Mouse (Mus musculus) heart, postnatal 36 days (tissue): ENCODE measurements around the gene Rhou. TPM values are rescaled to one million over a fixed set of nuclear protein-coding genes. Genes with fewer than 3 reads are reported as not detected.
A peak's percentile ranks its signal among the peaks of the same experiment; 100 is the strongest.

Experiments used
- DNase-seq, 2 experiments: peaks; one replicate each; pipeline ENCODE4 v3.0.0; 2021 to 2022
- intact Hi-C: fragments of 180-260 bp; cut with DNase I; formaldehyde crosslinking; loops from one replicate; pipeline ENCODE4 v1.15.1; 2025
- total RNA-seq, 2 experiments: library from RNA; stranded (reverse); gene quantifications; 2 replicates each; pipeline ENCODE4 v1.2.3; 2021

The Rhou gene
- total RNA-seq, 2 experiments from 2014 or later, result 6.6 to 8.3 TPM

DNA sequence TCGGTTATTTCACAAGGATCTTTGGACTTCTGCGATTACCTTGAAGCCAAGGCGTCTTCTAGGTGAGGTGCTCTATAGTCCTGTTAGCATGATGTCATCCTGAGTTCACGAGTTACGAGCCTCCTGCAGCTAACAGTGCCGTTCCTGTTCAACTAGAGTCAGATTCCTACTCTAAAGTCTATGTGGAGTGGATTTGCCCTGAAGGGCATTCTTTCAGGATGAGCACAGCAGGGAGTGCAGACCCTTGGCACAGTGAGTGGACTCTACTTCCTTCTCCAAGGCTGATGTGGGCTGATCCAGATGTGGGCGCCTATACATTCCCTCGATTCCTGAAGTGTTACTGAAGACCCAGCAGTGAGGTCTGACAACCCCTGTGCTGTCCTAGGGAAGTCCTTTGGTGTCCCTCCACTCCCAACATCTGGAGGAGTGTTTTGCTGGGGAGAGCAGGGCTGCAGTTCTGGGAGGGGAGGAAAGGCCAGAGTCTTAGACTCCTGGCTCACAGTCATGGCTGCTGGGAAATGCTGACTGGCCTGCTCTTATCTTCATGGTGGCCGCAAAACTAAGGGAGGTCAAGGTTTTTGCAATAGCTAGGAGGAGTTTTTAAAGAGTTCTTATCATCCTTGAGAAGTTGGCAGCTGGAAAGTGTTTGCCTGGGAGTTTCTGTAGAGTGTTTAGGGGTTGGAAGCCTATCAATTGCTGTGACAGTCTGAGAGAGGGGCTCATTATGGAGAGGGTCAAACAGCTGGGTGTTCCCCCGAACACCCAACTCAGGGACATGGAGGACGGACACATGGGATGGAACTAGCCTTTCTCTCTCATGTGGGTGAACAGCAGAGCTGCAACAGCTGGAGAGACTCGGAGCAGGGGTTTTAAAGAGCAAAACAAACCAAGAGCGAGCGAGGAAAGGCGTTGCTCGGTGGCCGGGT, 5.2 kb upstream of the Rhou start:
- peak; percentile 22 to 29 for DNase-seq
- intact Hi-C loops, result no loop called here

DNA sequence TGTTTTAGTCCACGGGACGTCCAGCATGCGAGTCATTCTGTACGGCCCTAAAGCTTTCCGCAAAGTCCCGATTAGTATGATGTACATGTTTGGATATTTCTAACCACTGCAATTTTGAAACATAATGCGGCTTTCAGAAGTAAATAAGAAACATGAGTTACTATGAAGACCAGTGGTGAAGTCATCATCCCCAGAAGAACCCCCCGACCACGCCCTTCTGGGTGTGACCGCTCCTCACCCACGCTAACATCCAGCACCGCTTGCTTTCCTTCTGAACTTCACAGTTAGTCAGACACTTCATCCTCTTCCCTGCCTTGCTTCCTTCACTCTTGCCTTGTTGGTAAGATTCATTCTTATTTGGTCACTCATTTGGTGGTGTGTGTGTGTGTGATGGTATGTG, 4.2 kb upstream of the Rhou start:
- DNase-seq, result no peak
- intact Hi-C loops, result no loop called here

DNA sequence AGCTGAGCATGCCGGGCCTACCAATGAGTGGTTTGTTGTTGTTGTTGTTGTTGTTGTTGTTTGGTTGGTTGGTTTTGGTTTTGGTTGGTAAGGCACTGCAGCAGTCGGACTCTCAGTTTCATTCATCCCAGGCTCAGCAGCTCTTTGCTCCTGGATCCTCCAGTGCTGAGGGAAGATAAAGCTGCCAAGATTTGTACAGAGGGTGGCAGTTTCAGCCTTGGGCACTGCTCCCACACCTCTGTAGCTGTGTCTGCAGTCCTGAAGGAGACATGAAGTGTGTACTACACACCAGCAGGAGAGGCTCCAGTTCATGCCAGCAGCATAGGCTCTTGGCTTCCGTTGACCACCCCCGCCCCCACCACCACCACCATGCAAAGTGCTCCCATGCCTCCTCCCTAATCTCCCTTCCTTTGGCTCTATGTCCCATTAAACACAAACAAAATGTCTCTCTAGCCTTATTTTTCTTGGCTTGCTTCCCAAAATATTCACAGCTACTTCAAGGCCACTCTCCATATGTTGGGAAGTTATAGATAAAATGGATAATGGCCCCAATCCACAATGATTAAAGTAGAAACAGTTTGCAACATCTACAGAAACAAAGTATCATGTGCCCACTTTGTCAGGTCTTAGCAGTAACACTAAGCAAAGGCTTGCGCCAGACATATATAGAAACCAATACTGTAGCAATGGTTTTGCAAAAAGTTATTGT, 2.2 kb upstream of the Rhou start:
- intact Hi-C loops, result loop anchor here (5.0 kb wide), 1 partner anchor 66 kb away; no protein-coding TSS in a partner anchor
- no peak for DNase-seq

DNA sequence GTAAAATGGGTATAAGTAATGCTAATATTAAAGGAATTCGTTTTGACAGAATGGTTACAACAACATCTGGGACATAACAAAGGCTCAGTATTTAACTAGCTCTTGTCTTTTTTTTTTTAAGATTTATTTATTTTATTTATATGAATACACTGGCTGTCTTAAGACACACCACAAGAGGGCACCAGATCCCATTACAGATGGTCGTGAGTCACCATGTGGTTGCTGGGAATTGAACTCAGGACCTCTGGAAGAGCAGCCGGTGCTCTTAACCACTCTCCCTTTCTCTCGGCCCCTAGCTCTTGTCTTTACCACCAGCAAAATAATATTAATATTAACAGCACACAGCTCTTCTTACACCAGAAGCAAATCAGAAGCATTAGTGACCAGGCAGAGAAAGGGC, 1.1 kb upstream of the Rhou start:
- intact Hi-C loops, result loop anchor here (1.0 to 5.0 kb wide), 3 partner anchors 65 to 132 kb away; no protein-coding TSS in a partner anchor
- no peak for DNase-seq

DNA sequence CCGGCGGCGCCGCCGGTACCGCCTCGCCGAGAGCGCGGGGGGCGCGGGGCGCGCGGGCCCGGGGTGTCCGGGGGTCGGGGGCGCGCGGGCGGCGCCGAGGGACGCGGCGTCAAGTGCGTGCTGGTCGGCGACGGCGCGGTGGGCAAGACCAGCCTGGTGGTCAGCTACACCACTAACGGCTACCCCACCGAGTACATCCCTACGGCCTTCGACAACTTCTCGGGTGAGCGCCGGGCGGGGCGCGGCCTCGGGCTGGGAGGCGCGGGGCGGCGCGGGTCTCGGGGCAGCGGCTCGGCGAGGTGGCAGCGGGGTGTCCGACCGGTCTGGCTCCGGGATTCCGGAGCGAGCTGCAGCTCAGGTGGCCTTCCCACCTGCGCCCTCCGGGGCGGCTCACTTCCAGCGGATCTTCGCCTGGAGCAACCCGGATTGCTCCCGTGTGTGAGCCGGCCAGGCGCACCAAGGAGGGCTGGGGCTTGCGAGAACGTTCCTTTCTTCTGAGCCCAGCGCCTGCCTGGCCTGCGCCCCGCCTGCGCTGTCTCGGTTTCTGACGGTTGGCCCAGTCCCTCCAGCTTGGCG, 353 bp downstream of the Rhou start:
- intact Hi-C loops, result loop anchor here (1.0 to 5.0 kb wide), 3 partner anchors 63 to 130 kb away; no protein-coding TSS in a partner anchor
- DNase-seq, result peak; percentile 52 to 70

DNA sequence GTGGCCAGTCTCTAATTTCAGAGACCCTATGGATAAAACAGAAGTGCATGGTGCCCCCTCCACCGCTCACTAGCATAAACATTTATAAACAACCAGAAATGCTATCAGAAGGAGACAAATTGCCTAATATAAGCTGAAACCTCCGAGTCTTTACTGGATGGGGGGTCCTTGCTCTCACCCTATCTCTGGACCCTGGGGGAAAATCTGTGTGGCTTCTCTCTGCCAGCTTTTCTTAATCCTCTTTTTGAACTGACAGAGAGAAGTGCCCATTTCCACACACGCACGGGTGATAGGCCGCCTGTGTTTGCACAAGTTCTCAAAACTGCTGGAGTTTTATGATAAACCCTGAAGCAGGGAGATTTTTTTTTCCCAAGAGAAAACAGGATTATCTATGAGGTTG, 1.0 kb downstream of the Rhou start:
- DNase-seq, result no peak
- intact Hi-C loops, result loop anchor here (5.0 kb wide), 1 partner anchor 63 kb away; no protein-coding TSS in a partner anchor

DNA sequence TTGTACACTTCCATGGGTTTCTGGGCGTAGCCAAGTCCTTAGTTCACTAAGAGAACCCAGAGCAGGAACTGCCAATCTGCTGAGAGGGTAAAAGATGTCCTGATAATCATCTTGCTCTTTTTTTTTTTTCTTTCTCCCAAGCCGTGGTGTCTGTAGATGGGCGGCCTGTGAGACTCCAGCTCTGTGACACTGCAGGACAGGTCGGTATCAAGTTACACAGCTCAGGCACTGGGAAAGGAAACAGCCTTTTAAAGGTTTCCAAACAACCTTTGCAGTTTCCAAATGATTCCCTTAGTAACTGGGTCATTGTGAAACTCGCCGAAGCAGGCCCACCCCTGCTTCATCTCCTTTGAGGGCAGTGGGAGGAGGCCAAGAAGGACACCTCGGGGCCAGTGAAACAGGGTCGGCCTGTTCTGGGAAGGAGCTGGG, 1.6 kb downstream of the Rhou start:
- intact Hi-C loops, result no loop called here
- DNase-seq, result peak in 1 of 2 experiments; percentile 16

DNA sequence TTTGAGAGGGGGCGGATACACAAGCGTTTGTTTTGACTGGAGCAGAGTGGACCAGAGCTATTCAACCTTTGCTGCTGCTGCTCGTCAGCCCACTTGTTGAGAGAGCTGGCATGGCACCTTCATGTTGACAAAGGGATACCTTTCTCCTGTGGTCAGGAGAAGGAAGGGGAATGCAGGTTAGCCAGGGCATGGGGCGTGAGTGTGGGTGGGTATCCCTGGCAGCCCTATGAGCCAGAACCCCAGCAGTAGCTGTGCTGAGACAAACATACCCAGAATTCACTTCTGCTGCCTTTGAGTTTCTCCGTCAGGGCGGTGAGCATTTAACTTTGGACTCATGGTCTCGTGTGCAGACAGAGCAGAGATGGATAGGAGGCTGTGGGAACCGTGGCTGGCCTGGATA, 4.1 kb downstream of the Rhou start:
- intact Hi-C loops, result no loop called here
- no peak for DNase-seq

DNA sequence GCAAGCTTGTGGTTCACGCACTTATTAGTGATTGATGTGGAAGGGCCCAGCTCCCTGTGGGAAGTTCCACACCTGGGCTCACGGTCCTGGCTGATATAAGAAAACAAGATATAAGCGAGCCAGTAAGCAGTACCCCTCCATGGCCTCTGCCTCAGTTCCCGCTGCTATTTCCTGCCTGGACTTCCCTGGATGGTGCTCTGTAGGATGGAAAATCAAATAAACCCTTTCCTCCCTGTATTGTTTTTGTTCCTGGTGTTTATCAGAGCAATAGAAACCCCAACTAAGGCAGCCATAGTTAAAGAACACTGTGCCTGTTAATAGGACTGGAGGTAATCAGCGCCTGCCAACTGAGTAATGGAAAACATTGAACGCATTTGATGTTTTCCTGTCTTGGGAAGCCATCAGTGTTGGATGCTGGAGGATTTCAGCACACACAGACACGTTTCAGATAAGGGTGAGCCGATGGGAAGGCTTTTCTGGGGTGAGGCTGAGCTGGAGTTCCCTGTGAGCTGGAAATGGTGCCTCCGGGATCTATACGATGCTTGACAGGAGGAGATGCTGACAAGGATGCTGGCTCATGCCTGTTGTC, 5.8 kb downstream of the Rhou start:
- intact Hi-C loops, result no loop called here
- no peak for DNase-seq

DNA sequence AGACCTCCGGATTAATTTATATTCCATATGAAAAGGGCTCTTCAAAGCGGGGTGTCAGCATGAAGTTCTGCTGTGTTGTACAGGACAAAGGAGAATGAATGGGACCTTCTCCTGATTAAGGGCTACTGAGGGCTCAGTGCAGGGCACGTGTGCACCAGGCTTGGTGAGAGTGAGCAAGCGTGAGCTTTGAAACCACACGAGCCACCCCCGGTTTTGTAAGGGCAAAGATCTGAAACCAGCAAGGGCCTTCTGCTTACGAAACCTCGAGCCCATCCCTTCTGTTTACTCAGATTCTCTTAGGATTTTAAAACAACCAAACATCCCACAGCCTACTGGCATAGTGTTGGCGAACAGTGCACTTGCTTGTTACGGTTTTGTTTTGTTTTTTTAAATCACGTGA, 7.8 kb downstream of the Rhou start:
- intact Hi-C loops, result no loop called here

DNA sequence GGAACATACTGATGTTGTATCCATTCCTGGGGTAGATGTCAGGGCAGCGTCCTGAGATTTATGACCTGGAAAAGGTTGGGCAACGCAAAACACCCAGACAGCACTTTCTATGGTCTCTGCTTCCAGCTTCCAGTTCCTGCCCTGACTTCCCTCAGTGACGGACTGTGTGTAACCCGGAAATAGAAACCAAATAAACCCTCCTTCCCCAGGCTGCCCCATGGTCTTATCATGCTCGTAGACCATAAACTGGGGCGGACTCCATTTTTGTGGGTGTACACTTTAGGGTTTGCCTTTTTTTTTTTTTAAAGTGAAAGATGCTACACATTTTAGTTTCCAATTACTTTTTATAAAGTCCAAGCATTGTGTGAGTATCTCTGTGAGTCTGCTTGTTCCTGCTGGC, 11.9 kb downstream of the Rhou start:
- intact Hi-C loops, result no loop called here

More for the DNA sequence above, 7.8 kb downstream of the Rhou start:
- DNase-seq, result no peak

DNA sequence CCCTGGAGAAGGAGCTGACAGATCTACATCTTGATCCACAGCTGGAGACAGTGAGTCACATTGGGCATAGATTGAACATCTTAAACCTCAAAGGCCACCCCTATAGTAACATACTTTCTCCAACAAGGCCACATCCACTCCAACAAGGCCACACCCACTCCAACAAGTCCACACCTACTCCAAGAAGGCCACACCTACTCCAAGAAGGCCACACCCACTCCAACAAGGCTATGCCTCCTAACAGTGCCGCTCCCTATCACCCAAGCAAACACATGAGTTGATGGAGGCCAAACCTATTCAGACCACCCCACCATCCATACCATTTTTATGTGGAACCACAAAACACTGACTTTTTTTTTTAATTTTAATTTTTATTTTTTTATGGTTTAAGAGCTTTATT, 13.1 kb downstream of the Rhou start:
- DNase-seq, result no peak
- intact Hi-C loops, result no loop called here

More for the DNA sequence above, 11.9 kb downstream of the Rhou start:
- DNase-seq, result no peak

DNA sequence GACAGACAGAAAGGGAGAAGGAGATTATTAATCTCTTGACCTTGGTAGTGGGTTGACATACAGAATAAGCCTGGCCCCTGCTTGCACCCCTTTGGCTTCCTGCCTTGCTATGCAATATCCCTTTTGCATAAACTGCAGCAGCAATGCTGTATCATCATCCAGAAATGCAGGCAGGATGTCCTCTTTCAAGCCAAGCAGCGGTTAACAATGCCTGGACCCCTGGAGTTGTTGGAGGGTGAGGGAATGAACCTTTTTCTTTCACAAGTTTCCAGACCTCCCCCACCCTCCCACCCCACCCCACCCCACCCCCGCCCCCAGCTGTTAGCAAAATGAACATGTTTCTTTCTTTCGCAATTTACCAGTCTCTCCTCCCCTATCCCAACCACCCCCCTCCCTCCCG, 15.0 kb downstream of the Rhou start:
- DNase-seq, result no peak
- intact Hi-C loops, result no loop called here

DNA sequence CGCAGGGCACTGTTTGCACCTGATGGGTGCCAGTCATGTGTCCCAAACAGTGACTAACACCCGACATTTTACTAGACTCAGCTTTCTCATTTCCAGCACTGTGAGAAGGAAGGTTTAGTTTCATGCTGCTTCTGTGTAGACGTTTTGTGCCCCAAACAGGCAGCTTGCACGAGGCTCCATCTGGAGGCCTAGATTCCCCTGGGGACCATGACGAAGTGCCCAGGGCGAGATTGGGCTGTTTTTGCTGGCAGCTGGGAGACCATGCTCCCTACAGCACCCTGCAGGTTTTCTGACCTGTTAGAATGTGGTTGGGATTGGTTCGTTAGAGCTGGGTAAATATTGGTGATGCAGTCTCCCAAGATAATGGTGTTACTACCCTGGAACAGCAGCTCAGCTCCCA, 17.0 kb downstream of the Rhou start:
- no peak for DNase-seq
- intact Hi-C loops, result no loop called here

DNA sequence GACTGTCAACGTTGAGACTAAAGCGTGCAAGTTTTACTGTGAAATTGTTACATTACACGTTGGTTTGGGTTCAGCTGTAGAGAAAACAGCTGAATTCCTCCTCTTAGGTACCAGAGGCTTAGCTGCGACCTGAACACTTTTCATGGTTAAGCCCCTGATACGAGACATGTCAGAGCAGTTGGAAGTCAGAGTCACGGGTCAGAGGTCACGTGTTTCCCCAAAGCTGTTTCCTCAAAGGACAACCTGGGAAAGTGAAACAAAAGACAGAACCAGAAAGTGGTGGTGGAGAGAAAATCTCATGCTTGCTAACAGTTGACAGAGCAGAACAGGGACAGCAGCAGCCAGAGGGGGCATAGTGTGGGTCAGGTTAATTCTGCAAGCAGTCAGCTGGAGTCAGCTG, 17.7 kb downstream of the Rhou start:
- DNase-seq, result no peak
- intact Hi-C loops, result no loop called here

DNA sequence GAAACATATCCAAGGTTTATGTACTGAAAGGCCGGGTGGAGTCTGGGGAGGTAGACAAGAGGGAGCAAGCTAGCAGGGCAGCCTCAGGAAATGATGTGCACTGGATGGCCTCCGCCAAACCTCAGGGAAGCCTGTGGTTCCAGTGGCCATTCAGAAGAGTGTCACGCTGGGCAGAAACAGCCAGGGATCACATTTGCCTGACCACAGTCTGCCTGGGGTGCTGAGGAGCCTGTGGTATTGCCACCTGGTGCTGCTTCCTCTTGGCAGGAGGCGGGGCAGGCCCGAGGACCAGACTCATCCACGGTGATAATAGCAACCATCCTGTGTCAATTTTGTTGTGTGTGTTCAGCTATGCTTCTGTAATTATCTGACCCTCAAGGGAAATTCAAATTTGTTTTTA, 18.9 kb downstream of the Rhou start:
- no peak for DNase-seq
- intact Hi-C loops, result no loop called here

DNA sequence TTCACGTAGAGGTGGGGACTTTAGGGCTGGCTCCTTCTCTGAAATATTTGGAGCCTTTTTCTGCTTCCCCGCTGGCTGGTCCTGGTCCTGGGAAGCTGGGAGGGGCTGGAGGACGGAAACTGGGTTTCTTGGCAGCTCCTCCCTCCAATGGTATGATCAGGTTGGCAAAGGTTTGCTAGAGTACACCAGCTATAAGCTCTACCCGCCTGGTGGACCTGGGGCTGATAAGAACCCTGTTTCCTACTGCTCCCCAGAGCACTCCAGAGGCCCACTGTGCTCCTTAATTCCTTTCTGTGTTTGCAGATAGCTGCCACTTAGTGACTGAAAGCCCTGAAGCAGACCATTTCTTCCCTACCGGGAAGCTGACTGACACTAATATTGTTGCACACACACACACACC, 21.9 kb downstream of the Rhou start:
- DNase-seq, result no peak
- intact Hi-C loops, result no loop called here

DNA sequence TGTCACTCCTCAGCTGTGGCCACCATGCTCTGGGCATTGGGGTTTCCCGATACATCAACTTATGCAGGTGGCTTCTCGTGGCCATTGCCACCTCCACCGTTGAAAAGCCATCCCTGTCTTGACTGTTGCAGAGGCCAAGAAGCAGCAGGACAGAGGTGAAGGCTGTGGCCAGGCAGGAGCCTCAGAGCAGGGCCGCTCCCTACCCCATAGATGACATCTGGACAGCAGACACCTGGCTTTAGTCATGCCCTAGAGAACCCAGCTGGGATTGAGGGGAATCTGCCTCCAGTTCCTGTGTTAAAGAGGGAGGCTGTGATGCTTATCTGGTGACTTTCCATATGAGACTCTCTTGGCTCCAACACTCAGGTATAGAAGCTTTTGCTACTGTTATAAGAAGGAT, 24.7 kb downstream of the Rhou start:
- intact Hi-C loops, result no loop called here

DNA sequence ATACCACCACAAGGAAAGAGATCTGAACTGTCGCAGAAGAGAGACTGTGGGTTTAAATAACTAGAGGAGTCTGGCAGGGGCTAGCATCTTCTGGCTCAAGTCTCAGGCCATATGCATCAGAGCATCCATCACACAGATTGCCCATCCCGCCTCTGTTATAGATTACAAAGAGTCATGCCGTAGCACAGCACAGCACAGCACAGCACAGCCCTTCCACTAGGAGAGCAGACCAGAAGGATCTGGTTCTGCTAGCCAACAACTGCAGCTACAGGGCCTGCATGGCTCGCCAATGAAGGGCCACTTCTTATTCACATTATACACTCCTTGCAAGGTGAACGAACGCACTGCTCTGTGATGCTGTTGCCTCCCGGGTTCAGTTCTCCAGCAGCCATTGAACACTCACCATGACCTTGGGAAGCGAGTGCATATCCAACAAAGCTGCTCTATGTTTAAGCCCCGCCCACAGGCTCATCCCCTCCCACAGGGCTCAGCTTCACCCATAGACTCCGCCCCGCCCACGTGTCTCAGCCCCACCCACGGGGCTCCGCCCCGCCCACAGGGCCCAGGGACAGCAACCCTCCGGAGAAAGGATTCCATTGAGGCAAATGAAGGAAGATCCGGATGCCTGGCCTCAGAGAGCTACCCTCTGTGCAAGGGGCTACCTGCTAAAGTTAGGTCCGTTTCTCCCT, 28.5 kb downstream of the Rhou start:
- no peak for DNase-seq
- intact Hi-C loops, result no loop called here

More for the DNA sequence above, 24.7 kb downstream of the Rhou start:
- no peak for DNase-seq

DNA sequence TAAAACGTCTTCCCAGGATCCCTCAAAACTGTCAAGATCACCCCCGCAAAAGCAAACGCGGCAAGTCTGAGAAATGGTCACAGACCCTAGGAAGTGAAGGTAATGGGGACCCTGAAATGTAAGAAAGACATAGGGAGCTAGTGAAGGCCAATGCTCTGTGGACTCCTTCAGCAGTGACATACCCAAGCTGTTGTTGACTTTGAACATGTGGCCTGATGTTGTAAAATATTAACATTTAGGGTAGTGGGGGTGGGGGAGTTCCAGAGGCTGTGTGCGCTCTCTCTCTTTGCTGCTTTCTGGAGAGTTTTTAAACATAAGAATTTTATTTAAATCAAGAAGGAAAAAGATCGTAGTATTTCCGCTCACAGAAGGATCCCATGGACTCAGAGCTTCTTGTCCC, 29.6 kb downstream of the Rhou start:
- DNase-seq, result no peak
- intact Hi-C loops, result no loop called here
